Mouse (Mus musculus) cerebral cortex, adult 2 months (tissue): Measurements from ENCODE around the gene Gltpd2.

Source experiments
- WGBS: fragments of 180-500 bp; shearing (Covaris S2); methylation state at CpG from one replicate; pipeline ENCODE4 v1.1.7; 2018; 5-methylcytosine and 5-hydroxymethylcytosine counted together

Gltpd2 gene

DNA sequence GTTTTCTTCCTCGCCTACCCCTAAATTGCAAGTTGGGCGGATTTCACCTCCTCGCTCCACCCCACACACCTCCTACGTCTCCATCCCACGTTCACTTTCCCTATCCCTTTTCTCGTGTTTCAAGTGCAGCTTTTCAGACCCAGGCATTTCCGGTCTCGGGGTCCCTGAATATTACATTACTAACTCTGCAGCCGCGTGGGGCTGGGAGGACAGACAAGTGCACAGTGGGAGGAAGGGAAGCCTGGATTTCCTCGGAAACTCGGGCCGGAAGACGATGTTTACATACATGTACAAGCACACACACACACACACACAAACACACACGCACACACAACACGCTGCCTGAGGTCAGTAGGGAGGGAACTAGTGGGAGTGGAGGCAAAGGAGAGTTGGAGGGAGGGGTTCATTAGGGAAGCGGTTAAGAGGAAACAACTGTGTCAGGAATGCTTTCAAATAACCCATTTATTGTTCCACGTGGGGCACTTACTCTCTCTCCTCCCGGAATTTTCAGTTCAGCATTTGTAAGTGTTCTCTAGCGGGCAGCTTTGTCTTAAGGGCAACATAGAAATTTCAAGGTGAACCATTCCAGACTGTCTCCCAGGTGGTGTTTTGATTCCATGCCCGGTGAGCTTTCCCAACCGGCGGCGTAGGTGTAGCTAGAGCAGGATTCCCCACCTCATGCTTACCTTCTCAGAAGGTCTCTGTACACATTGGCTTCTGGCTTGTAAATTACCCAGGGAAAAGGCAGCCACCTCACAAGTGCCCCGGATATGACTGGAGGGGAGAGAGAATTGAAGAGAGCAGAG lies 44.7 kb downstream of the Gltpd2 start:
- WGBS = 2% methylated on average over 25 of the region's 25 CpGs

DNA sequence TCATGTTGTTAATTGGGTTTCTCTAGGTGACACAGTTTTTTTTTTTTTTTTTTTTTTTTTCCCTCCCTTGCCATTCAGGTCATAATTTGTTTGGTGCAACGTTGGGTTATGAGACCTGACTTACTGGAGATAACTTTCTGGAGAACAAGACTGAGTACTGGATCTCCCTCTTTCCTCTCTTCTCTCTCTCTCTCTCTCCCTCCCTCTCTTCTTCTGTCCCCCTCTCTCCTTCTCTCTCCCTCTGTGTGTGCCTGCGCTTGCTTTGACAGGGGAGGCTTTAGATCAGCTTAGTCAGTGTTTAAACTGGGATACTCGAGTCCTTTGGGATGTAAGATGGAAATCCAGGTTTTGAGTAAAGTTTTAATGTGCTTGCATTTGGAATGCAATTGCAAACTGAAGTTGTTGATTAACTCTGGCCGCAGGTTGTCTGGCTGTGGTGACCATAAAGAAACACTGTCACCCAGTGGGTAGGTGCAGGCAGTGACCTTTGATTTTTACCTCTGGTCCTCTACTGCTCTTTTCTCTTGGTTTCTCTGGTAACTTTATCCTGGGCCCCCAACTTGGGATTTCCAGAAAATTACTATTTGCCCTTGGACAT lies 45.4 kb downstream of the Gltpd2 start:
- 23% methylated on average over 4 of the region's 4 CpGs for WGBS

DNA sequence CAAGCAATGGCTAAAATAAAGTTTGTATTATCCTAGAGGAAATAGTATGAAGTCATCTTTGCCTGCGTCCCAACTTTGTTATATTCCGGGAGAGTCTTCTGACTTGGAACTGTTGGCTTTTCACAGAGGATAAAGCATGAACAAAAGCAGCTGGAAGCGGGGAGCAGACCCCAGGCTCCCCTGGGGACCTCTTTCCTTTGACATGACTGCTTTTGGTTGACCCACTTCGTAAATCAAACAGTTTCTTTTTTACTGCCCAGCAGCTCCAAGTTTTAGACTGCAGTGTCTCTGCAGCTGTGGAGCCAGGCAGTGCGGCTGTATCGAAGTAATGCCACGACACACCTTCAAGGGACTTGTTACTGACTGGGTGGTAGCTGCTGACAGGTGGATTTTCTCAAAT lies 47.6 kb downstream of the Gltpd2 start:
- WGBS = 34% methylated on average over 7 of the region's 7 CpGs
